Mouse (Mus musculus): Measurements from ENCODE around the gene Rnf44. TPM values are rescaled to one million over a fixed set of nuclear protein-coding genes. Genes with fewer than 3 reads are reported as not detected.
A peak's percentile ranks its signal among the peaks of the same experiment; 100 is the strongest.

Gene Rnf44
- polyA plus RNA-seq, 1 experiment = 601 TPM

DNA sequence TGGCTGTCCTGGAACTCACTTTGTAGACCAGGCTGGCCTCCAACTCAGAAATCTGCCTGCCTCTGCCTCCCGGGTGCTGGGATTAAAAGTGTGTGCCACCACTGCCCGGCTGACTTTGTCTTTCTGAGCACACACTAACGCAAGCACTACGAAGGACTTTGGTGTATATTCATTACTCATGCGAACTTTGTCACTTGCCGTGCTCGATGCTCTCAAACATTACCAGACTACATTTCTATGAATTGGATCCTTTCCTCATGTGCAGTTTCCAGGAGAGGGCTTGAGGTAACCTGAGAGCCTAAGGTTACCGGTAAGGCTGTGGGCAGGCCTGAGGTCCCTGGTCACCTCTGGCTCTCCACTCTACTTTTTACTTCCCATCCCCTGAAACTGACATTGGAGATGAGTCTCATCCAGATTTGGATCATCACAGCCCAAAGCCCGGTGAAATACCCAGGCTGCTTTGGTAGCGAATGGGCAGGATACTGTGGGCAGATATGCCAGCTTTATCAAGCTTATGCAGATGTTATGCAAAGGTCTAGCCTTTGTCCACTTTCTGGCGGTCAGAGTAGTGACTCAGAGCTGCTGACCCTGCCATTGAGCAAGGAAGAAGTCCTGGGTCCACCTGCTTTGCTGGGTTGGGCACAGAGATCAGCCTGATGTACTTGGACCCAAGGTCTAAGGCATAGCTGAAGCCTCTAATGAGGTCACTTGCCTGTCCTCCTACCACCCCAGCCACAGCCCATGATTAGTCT lies 1.9 kb upstream of the Rnf44 start:
- Histone ChIP-seq H3K4me1 (replicated peaks; ENCODE audit: control insufficient read depth, insufficient read depth, low read length) (peaks cover 17% of the 10 kb centered on the region), H3K4me3 (ENCODE audit: control insufficient read depth, insufficient read depth, low read length) (no peak overlapping the region), H3K27ac (ENCODE audit: control insufficient read depth, insufficient read depth, low read length) (no peak overlapping the region), H3K36me3 (ENCODE audit: control insufficient read depth, insufficient read depth, low read length) (no peaks in the 10 kb centered on the region), H3K27me3 (ENCODE audit: control insufficient read depth, insufficient read depth, low read length) (no peaks in the 10 kb centered on the region)
- 96% methylated on average over 11 of the region's 11 CpGs for WGBS
- DNase-seq = no peak
- TF ChIP-seq CTCF (IDR thresholded peaks at IDR 0.05; ENCODE audit: borderline replicate concordance, control insufficient read depth, extremely low read depth, insufficient read depth, low read length, poor library complexity) (no peak), POLR2A (IDR thresholded peaks at IDR 0.05; ENCODE audit: control insufficient read depth, extremely low read depth, insufficient read depth, low read length, poor library complexity) (no peak)

DNA sequence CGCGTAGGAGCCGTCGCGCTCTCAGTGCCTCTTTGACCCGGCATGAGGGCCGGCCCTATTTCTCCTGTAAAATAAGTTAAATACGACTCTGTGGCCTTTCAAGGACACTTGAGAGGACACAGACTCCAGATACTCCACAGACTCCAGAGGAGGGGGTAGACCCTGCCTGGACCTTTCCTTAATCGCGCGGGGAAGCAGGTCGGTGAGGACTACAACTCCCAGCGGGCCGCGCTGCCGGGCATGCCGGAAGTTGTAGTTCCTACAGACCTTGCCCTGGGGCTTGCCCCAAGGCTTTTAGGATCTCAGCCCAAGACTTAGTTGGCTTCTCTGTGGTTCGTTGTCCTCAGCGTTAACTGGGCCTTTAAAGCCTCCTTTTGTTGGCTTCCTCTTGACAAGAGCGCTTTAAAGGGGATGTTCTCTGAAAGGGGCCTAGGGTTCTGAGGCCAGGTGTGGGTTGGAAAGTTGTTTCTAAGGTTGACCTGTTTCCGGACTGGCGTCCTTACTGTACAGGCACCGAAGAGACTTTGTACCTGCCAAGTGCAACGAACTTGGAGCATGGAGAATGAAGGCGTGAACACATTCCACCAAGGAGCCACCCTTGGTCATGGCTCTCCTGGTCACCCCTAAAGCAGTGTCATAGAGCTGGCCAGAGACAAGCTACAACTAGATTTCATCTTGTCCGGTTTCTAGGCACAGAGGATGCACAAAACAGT lies 797 bp upstream of the Rnf44 start:
- Histone ChIP-seq H3K4me1 (replicated peaks; ENCODE audit: control insufficient read depth, insufficient read depth, low read length) (peaks cover 19% of the 10 kb centered on the region), H3K36me3 (ENCODE audit: control insufficient read depth, insufficient read depth, low read length) (no peaks in the 10 kb centered on the region), H3K4me3 (ENCODE audit: control insufficient read depth, insufficient read depth, low read length) (peak overlapping the region; percentile 72), H3K27ac (ENCODE audit: control insufficient read depth, insufficient read depth, low read length) (peak overlapping the region; percentile 86), H3K27me3 (ENCODE audit: control insufficient read depth, insufficient read depth, low read length) (no peaks in the 10 kb centered on the region)
- DNase-seq = peak; percentile 91
- TF ChIP-seq CTCF (IDR thresholded peaks at IDR 0.05; ENCODE audit: borderline replicate concordance, control insufficient read depth, extremely low read depth, insufficient read depth, low read length, poor library complexity) (no peak), POLR2A (IDR thresholded peaks at IDR 0.05; ENCODE audit: control insufficient read depth, extremely low read depth, insufficient read depth, low read length, poor library complexity) (no peak)
- 14% methylated on average over 26 of the region's 26 CpGs for WGBS

DNA sequence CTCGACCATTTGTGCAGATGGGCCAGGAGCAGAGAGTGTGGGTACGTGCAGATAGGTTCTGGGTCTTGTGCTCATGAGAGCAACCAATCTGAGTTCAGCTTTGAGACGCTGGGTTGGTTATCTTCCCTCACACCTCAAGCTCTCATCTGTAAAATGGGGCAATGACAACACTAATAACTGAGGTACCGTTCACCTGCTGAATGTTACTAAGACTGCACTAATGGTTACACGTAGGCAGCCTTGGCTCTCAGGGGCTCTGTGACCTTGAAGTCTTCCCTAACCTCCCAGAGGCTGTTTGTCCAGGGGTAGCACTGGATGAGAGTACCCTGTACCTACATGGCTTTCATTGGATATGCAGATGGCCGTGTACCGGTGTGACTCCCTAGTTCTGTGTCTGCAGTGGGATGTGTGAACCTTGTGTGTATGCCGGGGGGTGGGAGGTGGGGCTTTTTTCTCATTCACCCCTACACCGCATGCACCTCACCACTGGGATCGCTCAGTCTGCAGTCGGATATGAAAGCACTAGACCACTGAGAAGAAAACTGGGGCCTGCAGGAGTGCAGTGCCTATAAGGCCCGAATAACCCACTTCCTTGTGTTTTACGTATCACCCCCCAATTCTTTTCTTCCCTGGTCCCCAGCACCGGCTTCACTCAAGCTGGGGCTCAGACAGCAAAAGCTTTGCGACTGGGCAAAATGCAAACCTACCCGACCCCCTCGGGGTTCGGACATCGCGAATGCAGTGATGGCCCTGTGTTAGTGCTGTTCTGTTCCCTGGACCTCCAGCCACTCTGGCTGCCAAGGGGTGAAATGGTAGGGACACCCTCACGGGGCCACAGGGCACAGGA lies 773 bp downstream of the Rnf44 start:
- peak overlapping the region; percentile 83 for H3K4me3 ChIP-seq (ENCODE audit: control insufficient read depth, insufficient read depth, low read length)
- DNase-seq = no peak
- H3K27me3 ChIP-seq (ENCODE audit: control insufficient read depth, insufficient read depth, low read length) = no peaks in the 10 kb centered on the region
- TF ChIP-seq CTCF (IDR thresholded peaks at IDR 0.05; ENCODE audit: borderline replicate concordance, control insufficient read depth, extremely low read depth, insufficient read depth, low read length, poor library complexity) = no peak
- TF ChIP-seq POLR2A (IDR thresholded peaks at IDR 0.05; ENCODE audit: control insufficient read depth, extremely low read depth, insufficient read depth, low read length, poor library complexity) = no peak
- no peaks in the 10 kb centered on the region for H3K36me3 ChIP-seq (ENCODE audit: control insufficient read depth, insufficient read depth, low read length)
- H3K27ac ChIP-seq (ENCODE audit: control insufficient read depth, insufficient read depth, low read length) = peak overlapping the region; percentile 63
- H3K4me1 ChIP-seq (replicated peaks; ENCODE audit: control insufficient read depth, insufficient read depth, low read length) = peaks cover 24% of the 10 kb centered on the region
- 7% methylated on average over 21 of the region's 21 CpGs for WGBS

DNA sequence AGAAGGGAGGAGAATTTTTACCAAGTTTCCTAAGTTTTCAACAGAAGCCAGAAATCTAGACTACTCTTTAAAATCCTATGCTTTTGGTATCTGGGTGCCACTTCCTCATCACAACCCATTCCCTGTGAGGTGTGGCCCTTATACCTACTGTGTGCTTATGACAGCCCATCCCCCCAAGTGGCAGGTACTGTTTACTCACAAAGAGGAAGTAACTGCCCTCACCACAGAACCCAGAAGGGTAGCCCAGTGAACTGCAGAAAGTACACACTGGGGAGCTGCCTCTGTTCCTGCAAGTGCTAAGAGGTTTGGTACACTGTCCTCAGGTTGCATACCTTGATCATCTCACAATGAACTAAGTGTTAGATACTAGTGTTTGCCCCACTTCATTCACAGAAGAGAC lies 2.0 kb downstream of the Rnf44 start:
- no peak for TF ChIP-seq CTCF (IDR thresholded peaks at IDR 0.05; ENCODE audit: borderline replicate concordance, control insufficient read depth, extremely low read depth, insufficient read depth, low read length, poor library complexity)
- no peak overlapping the region for H3K4me3 ChIP-seq (ENCODE audit: control insufficient read depth, insufficient read depth, low read length)
- H3K36me3 ChIP-seq (ENCODE audit: control insufficient read depth, insufficient read depth, low read length) = no peaks in the 10 kb centered on the region
- peaks cover 24% of the 10 kb centered on the region for H3K4me1 ChIP-seq (replicated peaks; ENCODE audit: control insufficient read depth, insufficient read depth, low read length)
- 0 out of 2 replicates have a peak overlapping the region, but pooled peaks have one; percentile 54 for H3K27ac ChIP-seq (ENCODE audit: control insufficient read depth, insufficient read depth, low read length)
- no peak for DNase-seq
- no peaks in the 10 kb centered on the region for H3K27me3 ChIP-seq (ENCODE audit: control insufficient read depth, insufficient read depth, low read length)

DNA sequence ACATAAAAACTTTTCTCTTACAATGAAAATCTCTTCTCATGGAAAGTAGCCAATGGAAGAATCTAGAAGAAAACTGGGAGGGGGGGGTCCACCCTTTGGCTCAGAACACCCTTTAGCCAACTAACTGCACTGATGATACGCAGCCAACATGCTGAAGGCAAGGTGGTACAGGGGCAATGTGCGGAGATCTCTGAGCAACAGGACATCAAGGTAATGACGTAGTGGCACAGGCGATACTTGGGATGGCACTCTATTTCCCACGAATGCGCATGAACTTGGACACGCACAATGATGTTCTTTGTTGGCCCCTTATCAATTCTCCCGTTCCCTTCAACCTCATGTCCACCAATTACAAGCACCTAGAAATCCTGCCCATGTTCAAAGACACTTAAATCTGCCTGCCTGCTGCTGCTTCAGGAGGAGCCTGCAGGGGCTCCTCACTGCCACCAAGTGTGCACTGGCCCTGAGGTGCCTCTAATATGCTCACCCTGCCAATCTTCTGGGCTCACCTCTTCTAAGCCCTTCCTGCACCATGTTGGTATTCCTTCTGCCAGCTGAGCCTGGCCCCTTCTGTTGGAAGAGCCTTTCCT lies 3.5 kb downstream of the Rnf44 start:
- Histone ChIP-seq H3K4me3 (ENCODE audit: control insufficient read depth, insufficient read depth, low read length) (no peak overlapping the region), H3K4me1 (replicated peaks; ENCODE audit: control insufficient read depth, insufficient read depth, low read length) (peaks cover 38% of the 10 kb centered on the region), H3K36me3 (ENCODE audit: control insufficient read depth, insufficient read depth, low read length) (no peaks in the 10 kb centered on the region), H3K27me3 (ENCODE audit: control insufficient read depth, insufficient read depth, low read length) (no peaks in the 10 kb centered on the region), H3K27ac (ENCODE audit: control insufficient read depth, insufficient read depth, low read length) (no peak overlapping the region)
- WGBS = 97% methylated on average over 8 of the region's 8 CpGs
- DNase-seq = no peak
- TF ChIP-seq CTCF (IDR thresholded peaks at IDR 0.05; ENCODE audit: borderline replicate concordance, control insufficient read depth, extremely low read depth, insufficient read depth, low read length, poor library complexity) (no peak), POLR2A (IDR thresholded peaks at IDR 0.05; ENCODE audit: control insufficient read depth, extremely low read depth, insufficient read depth, low read length, poor library complexity) (no peak)
